Mouse (Mus musculus) ES-CJ7 (cell line): ENCODE results near the gene Ubald1.

Experiments
- DNase-seq: peaks from one replicate; pipeline ENCODE4 v3.0.0; 2011; ENCODE audit warnings: low read depth, low spot score

Ubald1 gene

DNA sequence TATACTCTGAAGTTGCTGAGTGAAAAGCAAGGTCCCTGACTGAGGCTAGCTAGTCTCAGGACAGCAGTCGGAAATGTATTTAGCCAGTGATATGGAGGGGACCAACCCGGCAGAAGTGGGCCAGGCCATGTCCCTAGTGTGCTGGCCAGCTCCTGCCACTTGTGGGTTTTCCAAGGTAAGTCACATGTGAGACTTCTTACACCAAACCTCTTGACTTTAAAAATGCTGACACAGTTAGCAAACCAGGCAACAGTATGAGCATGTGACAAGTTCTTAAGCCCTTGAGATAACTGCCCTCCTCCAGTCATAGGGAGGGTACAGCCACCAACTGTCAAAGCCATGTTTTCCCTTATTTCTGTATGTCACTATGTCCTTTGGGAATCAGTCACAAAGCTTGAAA, 8.2 kb downstream of the Ubald1 start:
- no peak for DNase-seq

DNA sequence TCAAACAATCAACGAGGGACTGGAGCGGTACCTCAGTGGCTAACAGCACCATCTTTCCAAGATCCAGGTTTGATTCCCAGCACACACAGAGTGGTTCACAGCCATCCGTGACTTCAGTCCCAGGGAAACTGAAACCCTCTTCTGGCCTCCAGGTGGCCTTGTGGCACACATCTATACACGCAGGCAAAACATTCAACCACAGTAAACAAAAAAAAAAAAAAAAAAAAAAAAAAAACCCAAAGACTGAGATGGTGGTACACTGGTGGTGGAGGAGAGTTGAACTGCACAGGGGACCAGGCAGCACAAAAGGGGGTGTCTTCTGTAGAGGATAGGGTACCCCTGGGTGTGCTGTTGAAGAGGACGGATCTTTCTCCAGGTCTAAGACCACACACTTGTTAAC, 9.6 kb downstream of the Ubald1 start:
- DNase-seq = no peak

- no peak for DNase-seq
These were observed 13.9 kb downstream of the Ubald1 start for GRCm38 (mm10) chr16:4866101-4866695.

GRCm38 (mm10) chr16:4863742-4864141, 16.4 kb downstream of the Ubald1 start:
- no peak for DNase-seq

DNA sequence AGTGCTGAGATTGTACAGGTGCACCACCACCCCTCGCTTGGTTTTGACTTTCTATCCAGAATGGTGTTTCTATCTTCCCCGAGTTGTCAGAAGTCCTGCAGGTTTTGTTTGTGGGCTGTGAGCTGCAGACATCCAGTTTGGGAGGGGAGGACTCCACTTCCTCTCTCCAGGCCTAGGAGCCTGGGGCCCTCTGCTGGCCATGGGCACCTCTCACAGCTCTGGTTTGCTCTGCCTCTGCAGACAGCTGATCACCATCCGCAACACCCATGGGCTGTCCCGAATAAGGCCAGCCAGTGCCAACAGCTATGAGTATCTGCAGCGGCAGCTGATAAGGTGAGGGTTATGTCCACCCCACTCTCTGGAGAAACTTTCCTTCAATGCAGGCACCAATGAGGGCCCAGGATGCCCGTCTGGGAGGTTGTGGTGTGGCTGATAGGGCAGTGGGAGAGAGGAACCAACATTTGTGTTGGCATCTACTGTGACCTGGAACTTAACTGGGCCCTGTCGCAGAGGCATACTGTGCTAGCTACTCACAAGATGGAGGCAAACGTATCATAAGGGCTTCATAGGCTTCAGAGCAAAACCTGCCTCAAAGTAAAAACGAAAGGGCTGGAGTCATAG, 17.1 kb downstream of the Ubald1 start:
- DNase-seq = peak; percentile 52

- no peak for DNase-seq
These were observed 18.7 kb downstream of the Ubald1 start for GRCm38 (mm10) chr16:4861392-4861791.

DNA sequence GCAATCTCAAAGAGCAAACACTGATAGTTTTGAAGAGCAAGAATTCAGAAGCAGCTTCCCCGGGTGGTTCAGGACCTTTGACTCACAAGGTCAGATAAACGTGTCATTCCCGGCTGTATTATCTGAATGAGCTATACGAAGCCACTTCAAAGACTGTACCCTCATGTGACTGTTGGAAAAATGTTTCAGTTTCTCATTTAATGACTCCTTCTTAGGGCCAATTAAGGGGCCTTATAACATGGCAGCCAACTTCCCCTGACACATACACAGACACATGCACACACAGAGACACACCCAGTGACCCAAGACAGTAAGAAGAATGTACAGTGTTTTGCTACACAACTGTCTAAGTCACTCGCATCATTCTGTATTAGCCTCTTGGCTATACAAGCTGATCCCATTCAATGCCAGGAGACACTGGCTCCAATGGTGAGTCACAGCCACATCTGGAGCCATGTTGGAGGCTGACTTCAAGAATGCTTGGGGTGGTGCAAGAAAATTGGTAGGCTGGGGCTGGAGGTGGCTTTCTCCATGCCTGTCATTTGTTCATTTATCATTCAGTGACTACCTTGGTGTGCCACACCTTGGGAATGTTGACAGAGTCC, 25.0 kb downstream of the Ubald1 start:
- no peak for DNase-seq

GRCm38 (mm10) chr16:4850938-4851628, 29.0 kb downstream of the Ubald1 start:
- no peak for DNase-seq

- DNase-seq = no peak
These were observed 29.8 kb downstream of the Ubald1 start for GRCm38 (mm10) chr16:4850361-4850760.

DNA sequence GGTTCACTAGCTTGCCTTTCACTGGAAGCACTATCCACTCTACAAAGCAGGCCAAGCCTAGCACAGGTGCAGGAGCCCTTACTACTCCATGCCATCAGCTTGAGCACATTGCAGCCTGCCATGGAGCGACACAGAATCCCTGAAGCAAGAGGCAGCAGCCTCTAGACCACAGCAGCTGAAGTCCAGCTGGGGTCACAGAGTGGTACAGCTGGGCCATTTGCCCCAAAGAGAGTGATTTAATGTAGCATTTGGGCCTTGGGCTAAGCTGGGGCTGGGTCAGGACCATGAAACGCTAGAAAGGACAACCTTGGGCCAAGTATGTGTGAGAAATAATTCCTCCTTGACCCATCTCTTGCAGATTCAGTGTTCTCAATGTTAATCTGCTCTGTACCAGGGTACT, 32.0 kb downstream of the Ubald1 start:
- DNase-seq = no peak

GRCm38 (mm10) chr16:4847041-4847440, 33.1 kb downstream of the Ubald1 start:
- no peak for DNase-seq

DNA sequence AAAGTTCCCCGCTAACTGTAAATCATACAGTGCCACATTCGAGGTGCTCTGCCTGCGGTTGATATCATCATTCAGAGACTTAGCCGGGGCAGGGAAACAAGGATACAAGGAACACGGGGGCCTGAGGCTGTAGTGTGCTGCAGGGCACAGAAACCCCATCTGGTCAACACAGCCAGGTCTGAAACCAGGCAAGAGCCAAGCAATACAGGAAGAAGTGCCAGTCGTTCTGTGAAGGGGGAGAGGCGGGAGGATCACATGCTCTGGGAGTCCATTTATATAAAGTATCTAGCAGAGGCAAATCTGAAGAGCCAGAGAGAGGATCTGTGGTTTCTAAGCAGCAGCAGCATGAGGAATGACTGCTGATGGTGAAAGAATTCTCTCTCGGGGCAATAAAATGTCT, 39.9 kb downstream of the Ubald1 start:
- no peak for DNase-seq

DNA sequence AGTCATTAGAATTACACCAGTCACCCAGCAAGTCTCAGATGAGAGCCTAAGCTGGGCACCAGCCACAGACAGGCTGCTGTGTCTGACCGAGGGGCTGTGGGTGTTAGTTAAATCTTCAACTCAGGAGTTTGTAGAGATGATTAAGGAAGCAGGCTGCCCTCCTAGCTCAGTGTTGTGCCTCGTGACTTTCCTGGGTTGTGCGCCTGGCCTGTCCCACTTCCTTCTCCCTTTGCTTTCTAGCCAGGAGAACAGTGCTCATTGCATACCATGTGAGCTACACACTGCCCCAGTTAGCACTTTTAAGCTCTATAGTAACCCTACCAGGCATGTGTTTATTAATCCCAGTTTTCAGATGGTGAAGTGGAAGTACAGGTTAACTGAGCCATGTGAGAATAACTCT, 40.6 kb downstream of the Ubald1 start:
- DNase-seq = no peak

- no peak for DNase-seq
These were observed 42.5 kb downstream of the Ubald1 start for GRCm38 (mm10) chr16:4837631-4838030.

DNA sequence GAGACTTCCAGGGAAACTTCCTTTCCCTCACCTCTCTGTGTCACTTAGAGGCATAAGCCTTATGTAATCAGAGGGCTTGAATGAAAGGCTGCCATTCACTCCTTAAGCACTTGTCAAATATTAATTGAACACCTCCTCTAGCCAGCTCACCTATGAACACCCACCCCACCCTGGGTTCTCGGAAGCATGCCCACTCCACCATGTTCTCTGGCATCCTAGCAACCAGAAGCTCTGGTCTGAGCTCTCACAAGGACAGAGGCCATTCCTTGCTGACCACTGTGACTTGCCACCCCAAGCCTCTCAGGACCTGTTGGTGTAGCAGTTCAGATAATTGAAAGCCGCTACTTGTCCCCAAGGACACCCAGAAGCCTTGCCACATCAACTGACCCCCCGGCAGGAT, 44.9 kb downstream of the Ubald1 start, which contains the start of gene 4930562C15Rik:
Gene 4930562C15Rik, plus strand, starts transcription at position 226 of the 400 bp plus-strand sequence.
- no peak for DNase-seq

GRCm38 (mm10) chr16:4833858-4834257, 46.3 kb downstream of the Ubald1 start:
- no peak for DNase-seq

DNA sequence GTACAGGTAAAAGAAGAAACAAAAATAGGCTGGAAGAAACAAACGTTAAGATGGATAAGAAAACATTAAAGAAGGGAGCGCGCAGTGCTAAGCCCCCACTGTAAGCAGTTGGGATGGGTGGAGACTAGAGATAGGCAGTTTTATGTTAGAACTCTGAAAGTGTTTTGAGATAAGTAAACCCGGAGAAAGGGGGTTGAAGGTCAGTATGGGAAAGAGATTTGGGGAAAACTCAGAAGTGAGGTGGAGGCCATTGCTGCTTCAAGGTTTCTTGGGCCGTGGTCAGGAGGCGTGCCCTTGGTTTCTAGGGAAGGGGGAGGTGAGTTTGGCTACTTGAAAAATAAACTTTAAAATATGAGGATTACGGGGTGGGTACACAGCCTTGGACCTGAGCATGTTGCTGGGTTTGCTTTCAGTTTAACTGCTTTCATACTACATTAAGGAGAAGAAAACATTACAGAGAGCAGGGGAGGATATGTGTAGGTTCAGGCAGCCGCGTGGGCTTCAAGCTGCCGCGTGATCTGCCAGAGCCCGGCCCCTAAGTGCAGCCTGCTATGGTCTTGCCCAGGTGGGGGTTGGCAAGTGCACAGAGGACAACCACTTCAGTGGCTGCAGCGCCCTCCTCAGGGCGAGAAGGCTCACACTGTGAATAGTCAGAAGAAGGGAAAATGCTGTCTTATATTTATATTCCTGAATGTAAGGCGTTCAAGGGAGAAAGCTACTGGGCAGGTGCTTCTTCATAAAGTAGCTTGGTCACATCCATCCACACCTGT, 48.3 kb downstream of the Ubald1 start:
- peak; percentile 30 for DNase-seq

DNA sequence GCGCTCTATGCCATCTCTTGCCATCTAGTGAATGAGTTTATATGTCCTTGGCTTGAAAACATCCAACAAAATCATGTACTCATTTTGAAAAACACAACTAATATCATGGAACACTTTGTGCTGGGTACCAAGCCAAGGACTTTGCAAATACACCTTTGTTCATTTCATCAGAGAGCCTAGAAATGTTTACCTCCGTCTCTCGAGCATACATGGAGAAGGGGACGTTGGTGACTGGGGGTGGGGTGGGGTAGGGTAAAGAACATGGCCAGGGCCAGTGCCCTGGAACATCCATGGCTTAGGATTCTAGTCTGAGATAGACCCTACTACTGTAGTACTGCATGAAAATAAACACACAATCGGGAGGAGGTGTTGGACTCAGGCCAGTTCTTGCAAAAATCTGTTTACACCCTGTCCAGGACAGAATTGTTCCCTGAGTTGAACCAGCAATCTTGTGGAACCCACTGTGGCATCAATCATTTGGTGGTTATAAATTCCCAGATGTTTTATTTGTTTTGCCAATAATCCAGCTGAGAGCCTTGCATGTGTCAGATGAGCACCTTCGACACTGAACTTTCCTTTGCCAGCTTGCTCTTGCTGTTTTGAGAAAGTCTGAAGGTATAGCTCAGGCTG, 50.7 kb downstream of the Ubald1 start:
- no peak for DNase-seq

- no peak for DNase-seq
These were observed 52.5 kb downstream of the Ubald1 start for GRCm38 (mm10) chr16:4827639-4828038.
